Mouse (Mus musculus) limb, embryonic 14.5 days (tissue): ENCODE data around the gene Nck1. TPM values are rescaled to one million over a fixed set of nuclear protein-coding genes. Genes with fewer than 3 reads are reported as not detected.

Source experiments
- ATAC-seq: fragments of 200-750 bp; cut with Nextera tagmentation; 2 replicates; pipeline ENCODE4 v1.8.0; 2017; ENCODE audit warnings: low read depth, moderate number of reproducible peaks, moderate TSS enrichment; ENCODE audit not compliant: low FRiP score
- DNase-seq: peaks from one replicate; pipeline ENCODE4 v3.0.0-alpha.2; 2015; ENCODE audit warnings: low spot score
- H3K27ac ChIP-seq: fragments of 300-500 bp; sonication (generic); replicated peaks from 2 replicates; pipeline ENCODE4 v1.5.1; 2014; ENCODE audit warnings: low read depth, mild to moderate bottlenecking, low read length, moderate library complexity, mixed read lengths
- H3K27me3 ChIP-seq: fragments of 300-500 bp; sonication (generic); 2 replicates; pipeline ENCODE4 v1.6.1; 2014; ENCODE audit warnings: low read length, mixed read lengths; ENCODE audit not compliant: control insufficient read depth, insufficient read depth
- H3K36me3 ChIP-seq: fragments of 300-500 bp; sonication (generic); 2 replicates; pipeline ENCODE4 v1.6.1; 2014; ENCODE audit warnings: mild to moderate bottlenecking, low read length, moderate library complexity, mixed read lengths; ENCODE audit not compliant: control insufficient read depth, insufficient read depth
- H3K4me1 ChIP-seq: fragments of 300-500 bp; sonication (generic); 2 replicates; pipeline ENCODE4 v1.6.1; 2014; ENCODE audit warnings: antibody characterized with exemption, low read length, mixed read lengths; ENCODE audit not compliant: control insufficient read depth, insufficient read depth
- H3K4me2 ChIP-seq: fragments of 300-500 bp; sonication (generic); replicated peaks from 2 replicates; pipeline ENCODE4 v1.6.1; 2014; ENCODE audit warnings: low read depth, mild to moderate bottlenecking, low read length, moderate library complexity; ENCODE audit not compliant: severe bottlenecking
- H3K4me3 ChIP-seq: fragments of 300-500 bp; sonication (generic); replicated peaks from 2 replicates; pipeline ENCODE4 v1.5.1; 2014; ENCODE audit warnings: low read length
- H3K9ac ChIP-seq: fragments of 300-500 bp; sonication (generic); 2 replicates; pipeline ENCODE4 v1.6.1; 2014; ENCODE audit warnings: mild to moderate bottlenecking, low read depth, low read length, moderate library complexity; ENCODE audit not compliant: severe bottlenecking
- H3K9me3 ChIP-seq: fragments of 300-500 bp; sonication (generic); 2 replicates; pipeline ENCODE4 v1.6.1; 2016; ENCODE audit warnings: low read length; ENCODE audit not compliant: control insufficient read depth
- POLR2A ChIP-seq: fragments of 200-500 bp; IDR thresholded peaks from 2 replicates; pipeline ENCODE4 v1.8.0; 2012; ENCODE audit warnings: inconsistent platforms, mild to moderate bottlenecking, moderate library complexity, borderline replicate concordance; ENCODE audit not compliant: insufficient read depth, insufficient read length; ENCODE audit errors: extremely low read depth
- WGBS: fragments of 180-500 bp; shearing (Covaris S2); extraction: QIAGEN DNeasy Blood & Tissue Kit; methylation state at CpG from one replicate; pipeline ENCODE4 v1.1.7; 2014; 5-methylcytosine and 5-hydroxymethylcytosine counted together
- polyA plus RNA-seq, 2 experiments: library from polyadenylated mRNA; depleted of rRNA in 1 of 2; stranded (reverse) in 1 of 2; unstranded in 1 of 2; fragments of >200 nt; fragmentation: Nextera tagmentation in 1 of 2; extraction: Ambion mirVana in 1 of 2; gene quantifications; 2 replicates each; pipeline versions ENCODE4 v1.2.1 to v1.2.3; 2012 to 2014

Gene Nck1
- polyA plus RNA-seq, 2 experiments, result 49.3 to 67.3 TPM

DNA sequence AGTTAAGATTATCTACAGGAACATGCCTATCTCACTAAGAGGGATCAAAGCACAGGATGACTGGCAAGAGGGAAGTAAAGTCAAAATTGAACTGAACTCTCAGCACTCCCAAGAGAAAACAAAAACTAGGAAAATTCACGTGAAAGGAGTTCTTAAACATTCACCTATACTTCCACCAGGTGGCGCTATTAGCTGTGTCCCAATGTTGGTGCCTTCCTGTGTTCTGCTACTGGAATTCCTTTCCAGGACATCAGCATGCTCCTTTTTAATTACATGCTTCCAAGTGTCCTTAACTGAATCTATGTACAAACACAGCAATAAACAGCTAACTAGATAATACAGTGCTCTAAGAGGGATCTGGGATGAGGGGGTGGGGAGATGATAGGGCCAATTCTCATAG is 25.3 kb downstream of the Nck1 start:
- no peak for TF ChIP-seq POLR2A
- Histone ChIP-seq H3K9me3 (no peaks in the 10 kb centered on the region), H3K4me2 (no peak overlapping the region), H3K36me3 (no peaks in the 10 kb centered on the region), H3K27ac (no peak overlapping the region), H3K27me3 (no peaks in the 10 kb centered on the region), H3K9ac (no peak overlapping the region), H3K4me3 (no peak overlapping the region), H3K4me1 (no peaks in the 10 kb centered on the region)
- no peak for ATAC-seq
- 1% methylated on average over 2 of the region's 2 CpGs for WGBS
- peak; percentile 75 for DNase-seq

DNA sequence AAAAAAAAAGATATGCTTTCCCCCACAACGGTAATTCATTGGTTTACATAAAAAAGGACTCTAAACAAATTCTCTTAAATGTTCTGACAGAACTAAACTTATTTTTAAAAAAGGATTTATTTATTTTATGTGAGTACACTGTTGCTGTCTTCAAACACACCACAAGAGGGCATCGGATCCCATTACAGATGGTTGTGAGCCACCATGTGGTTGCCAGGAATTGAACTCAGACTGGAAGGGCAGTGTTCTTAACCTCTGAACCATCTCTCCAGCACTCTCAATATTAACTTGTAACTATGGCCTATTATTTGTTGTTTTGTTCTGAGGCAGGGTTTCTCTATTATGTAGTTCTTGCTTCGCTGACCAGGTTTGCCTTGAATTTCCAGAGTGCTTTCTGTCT is 25.9 kb downstream of the Nck1 start:
- Histone ChIP-seq H3K36me3 (no peaks in the 10 kb centered on the region), H3K4me3 (no peak overlapping the region), H3K9ac (no peak overlapping the region), H3K4me2 (no peak overlapping the region), H3K4me1 (no peaks in the 10 kb centered on the region), H3K27ac (no peak overlapping the region), H3K27me3 (no peaks in the 10 kb centered on the region), H3K9me3 (no peaks in the 10 kb centered on the region)
- 96% methylated on average over 3 of the region's 3 CpGs for WGBS
- TF ChIP-seq POLR2A, result no peak
- no peak for ATAC-seq
- DNase-seq, result no peak

DNA sequence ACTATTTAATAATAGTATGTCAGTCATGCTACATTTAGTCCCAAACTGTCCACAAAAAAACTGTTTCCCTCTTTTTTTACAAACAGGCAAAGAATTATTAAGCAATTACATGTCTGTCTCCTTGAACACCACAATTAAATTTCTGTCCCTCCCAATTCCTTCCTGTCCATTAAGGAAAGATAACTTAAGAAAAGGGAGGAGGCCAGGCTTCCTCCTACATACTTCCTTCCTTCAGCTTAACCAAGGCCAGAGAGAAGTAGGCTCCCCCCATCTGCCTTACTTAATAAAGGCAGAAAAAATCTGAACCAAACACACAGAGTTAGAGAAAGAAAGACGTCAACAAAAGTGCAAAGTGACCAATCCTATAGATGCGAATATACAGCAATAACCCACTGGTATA is 38.4 kb downstream of the Nck1 start:
- no peaks in the 10 kb centered on the region for H3K9me3 ChIP-seq
- no peak overlapping the region for H3K9ac ChIP-seq
- DNase-seq, result no peak
- WGBS, result 86% methylated on average over 2 of the region's 2 CpGs
- H3K4me2 ChIP-seq, result no peak overlapping the region
- no peak overlapping the region for H3K4me3 ChIP-seq
- peaks cover 5% of the 10 kb centered on the region; the same call in 1 of the 2 replicates for H3K36me3 ChIP-seq
- TF ChIP-seq POLR2A, result no peak
- ATAC-seq, result no peak
- no peak overlapping the region for H3K27ac ChIP-seq
- no peaks in the 10 kb centered on the region for H3K27me3 ChIP-seq
- H3K4me1 ChIP-seq, result peaks cover 7% of the 10 kb centered on the region; the same call in 1 of the 2 replicates

DNA sequence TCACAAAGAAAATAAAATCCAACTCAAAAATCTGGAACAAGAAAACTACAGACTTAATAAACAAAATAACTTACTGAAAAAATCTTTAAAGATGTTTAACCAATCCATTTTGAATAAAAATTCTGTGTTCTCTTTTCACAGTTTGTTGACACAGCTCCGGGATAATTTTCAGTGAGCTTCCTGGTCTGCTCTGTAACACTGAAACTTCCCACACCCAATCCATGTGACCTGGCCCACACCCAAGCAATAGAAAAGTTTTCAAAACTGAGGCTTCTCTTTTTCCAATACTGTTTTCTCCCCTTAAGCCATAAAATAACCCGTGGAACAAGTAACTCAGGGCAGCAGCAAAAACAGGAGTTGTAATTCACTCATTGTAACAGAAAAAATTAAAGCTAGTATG is 39.3 kb downstream of the Nck1 start:
- no peak for TF ChIP-seq POLR2A

DNA sequence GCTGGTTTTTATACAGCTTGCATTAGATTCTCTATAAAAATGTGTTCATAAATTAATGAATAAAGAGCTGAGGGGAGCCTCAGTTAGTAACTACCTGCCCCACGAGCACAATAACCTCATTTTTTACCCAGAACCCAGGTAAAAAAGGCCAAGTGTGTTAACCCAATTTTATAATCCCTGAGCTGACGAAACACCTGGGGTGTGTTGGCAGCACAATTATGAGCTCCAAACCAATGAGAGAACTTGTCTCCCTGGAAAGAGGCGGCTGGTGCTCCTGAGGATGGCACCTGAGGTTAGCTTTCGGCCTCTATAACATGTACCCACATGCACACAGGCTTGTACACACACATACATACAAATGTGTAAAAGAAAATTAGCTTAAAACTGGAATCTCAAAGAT is 40.4 kb downstream of the Nck1 start:
- Histone ChIP-seq H3K36me3 (peaks cover 5% of the 10 kb centered on the region; the same call in 1 of the 2 replicates), H3K9me3 (no peaks in the 10 kb centered on the region), H3K9ac (no peak overlapping the region), H3K27ac (no peak overlapping the region), H3K27me3 (no peaks in the 10 kb centered on the region), H3K4me3 (no peak overlapping the region), H3K4me2 (no peak overlapping the region), H3K4me1 (peaks cover 2% of the 10 kb centered on the region; the same call in 1 of the 2 replicates)
- WGBS, result 71% methylated on average over 4 of the region's 4 CpGs
- no peak for DNase-seq
- ATAC-seq, result no peak
- no peak for TF ChIP-seq POLR2A

More for the DNA sequence above, 39.3 kb downstream of the Nck1 start:
- Histone ChIP-seq H3K27ac (0 out of 2 replicates have a peak overlapping the region, but pooled peaks have one; percentile 5), H3K27me3 (no peaks in the 10 kb centered on the region), H3K36me3 (peaks cover 5% of the 10 kb centered on the region; the same call in 1 of the 2 replicates), H3K9me3 (no peaks in the 10 kb centered on the region), H3K4me2 (no peak overlapping the region), H3K9ac (no peak overlapping the region), H3K4me3 (no peak overlapping the region), H3K4me1 (peaks cover 7% of the 10 kb centered on the region; the same call in 1 of the 2 replicates)
- 46% methylated on average over 2 of the region's 2 CpGs for WGBS
- no peak for ATAC-seq
- peak; percentile 51 for DNase-seq

DNA sequence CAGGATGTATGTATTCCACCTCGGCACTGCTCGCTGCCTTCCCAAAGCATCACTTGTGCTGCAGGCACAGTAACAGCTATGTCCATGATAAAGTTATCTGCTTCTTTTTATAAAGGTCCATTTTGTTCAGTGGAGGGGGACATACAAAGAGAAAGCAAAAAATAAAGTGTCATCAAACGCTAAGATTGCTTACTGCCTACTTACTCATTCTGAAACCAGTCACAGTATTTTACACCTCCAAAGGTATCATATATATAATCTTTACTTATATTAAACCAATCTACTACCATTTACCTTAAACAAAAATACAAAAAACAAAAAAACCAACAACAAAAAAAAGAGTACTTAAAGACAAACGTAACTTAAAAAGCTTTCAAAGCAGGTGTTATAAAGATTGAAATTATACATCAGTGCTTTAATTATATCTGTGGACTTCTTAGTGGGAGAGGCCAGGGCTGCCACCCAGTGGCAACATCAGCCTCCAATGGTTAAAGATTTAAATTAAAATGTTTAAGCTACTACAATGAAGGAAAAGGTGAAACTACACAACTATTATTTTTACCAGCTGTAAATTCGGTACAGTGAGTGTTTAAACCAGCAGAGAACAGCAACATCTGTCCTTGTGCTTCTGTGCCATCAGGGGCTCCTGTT is 52.2 kb downstream of the Nck1 start:
- Histone ChIP-seq H3K27me3 (no peaks in the 10 kb centered on the region), H3K9me3 (no peaks in the 10 kb centered on the region), H3K36me3 (peaks cover 12% of the 10 kb centered on the region), H3K4me2 (no peak overlapping the region), H3K4me3 (no peak overlapping the region), H3K27ac (no peak overlapping the region), H3K9ac (no peak overlapping the region), H3K4me1 (no peaks in the 10 kb centered on the region; the same call in 1 of the 2 replicates)
- no peak for DNase-seq
- WGBS, result 87% methylated on average over 5 of the region's 5 CpGs
- no peak for ATAC-seq
- no peak for TF ChIP-seq POLR2A
